Mouse (Mus musculus) ovary, postnatal 14 days (tissue): Measurements from ENCODE around the gene Nfatc2ip.
"Not testable (repeated sequence)": the region's sequence is repeated elsewhere in the genome, so short reads cannot be mapped to it uniquely, and the experiment has no call there.

Experiments
- DNase-seq: peaks from one replicate; pipeline ENCODE4 v3.0.0; 2022; ENCODE audit warnings: low spot score

Nfatc2ip gene

DNA sequence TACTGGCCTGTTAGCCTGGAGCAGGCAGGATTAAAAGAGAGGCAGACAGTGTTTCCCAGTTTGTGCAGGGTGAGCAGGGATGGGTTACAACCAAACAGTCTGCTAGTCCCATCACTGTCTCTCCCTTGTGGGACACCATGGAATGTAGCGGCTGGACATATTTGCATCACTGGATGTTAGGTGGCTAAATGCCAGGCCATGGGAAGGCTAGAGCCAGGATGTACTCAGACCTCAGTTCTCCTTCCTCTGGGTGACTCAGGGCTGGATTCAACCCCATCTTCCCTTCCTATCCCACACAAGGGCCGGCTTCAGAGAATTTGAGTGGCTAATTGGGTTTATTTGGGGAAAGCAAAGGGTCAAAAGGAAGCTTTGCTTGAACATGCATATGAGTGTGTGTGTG is 12.1 kb upstream of the Nfatc2ip start:
- DNase-seq = no peak

GRCm38 (mm10) chr7:126402518-126402917 is 6.0 kb upstream of the Nfatc2ip start:
- not testable (repeated sequence) for DNase-seq

- peak; percentile 67 for DNase-seq
These were observed 3.0 kb upstream of the Nfatc2ip start for GRCm38 (mm10) chr7:126399548-126399947.

- DNase-seq = no peak
These were observed 1.3 kb upstream of the Nfatc2ip start for GRCm38 (mm10) chr7:126397822-126398221.

DNA sequence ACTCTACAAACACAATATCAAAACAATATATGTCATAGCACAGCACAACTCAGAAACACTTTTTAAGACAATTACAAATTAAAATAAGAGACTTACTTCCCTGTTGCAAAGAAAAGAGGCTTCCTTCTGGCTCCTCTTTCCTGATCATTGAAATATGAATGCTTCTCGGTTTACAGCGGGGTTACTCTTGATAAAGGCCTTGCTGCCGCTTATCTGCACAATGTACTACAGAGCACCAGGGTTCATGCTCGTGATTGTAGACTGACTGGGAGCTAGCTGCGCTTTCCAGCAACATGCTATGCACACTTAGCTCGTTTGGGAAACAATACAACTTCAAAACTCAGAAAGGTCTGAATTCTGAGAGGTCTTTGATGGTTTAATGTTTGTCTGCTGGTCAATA is 684 bp upstream of the Nfatc2ip start:
- no peak for DNase-seq

DNA sequence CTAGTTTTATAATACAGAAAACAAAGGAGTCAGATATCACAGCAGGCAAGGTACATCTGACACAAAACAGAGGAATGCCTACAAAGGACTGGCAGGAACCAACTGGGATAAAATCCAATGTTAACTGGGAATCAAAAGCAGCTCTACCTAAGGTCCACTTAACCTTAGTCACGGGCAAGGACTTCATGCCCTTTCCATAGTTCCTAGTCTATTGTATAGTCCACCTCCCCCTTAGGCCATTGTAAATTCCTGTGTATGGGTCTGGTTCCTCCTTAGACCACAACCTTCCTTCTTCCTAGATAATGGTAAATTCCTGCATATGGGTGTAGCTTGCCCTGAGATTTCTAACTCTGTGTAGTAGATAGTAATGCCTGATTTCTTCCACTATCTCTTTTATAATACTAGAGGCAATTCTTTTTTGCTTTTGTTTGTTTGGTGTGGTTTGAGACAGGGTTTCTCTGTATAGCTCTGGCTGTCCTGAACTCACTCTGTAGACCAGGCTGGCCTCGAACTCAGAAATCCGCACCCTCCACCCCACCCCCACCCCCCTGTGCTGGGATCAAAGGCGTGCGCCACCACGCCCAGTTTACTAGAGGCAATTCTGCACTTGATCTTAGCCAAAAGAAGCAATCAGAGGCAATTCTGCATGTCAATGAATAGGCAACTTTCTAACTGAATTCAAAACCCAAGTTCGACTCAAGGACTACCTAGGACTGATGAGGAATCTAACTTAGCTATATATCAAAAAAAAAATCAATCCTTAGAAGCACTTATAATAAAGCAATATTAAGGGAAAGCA is 4.3 kb downstream of the Nfatc2ip start:
- not testable (repeated sequence) for DNase-seq

GRCm38 (mm10) chr7:126388185-126388584 is 8.4 kb downstream of the Nfatc2ip start:
- no peak for DNase-seq

GRCm38 (mm10) chr7:126383565-126383964 is 13.0 kb downstream of the Nfatc2ip start:
- no peak for DNase-seq

- peak; percentile 86 for DNase-seq
These were observed 19.0 kb downstream of the Nfatc2ip start, which contains the start of gene Spns1 for GRCm38 (mm10) chr7:126377278-126378158. Spns1 (minus strand) TSS chr7:126377450.

DNA sequence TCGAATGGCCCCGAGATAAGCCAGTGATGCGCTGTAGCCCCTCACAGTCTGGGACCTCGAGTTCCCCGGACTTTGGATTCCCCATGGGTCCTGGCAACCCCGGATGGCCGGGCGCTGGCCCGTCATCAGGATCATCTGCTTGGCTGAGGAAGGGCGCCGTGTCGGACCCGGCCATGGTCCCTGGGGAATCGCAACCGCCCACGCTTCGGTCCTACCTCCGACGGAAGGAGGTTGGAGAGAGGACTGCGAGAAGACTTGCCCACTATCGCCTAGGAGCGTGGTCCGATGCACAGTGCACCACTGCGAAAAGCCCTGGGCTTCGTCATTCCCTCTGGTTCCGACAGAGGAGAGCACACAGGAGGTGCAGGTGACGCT is 19.6 kb downstream of the Nfatc2ip start:
- no peak for DNase-seq

- DNase-seq = no peak
These were observed 21.5 kb downstream of the Nfatc2ip start for GRCm38 (mm10) chr7:126375012-126375411.

GRCm38 (mm10) chr7:126374526-126374925 is 22.0 kb downstream of the Nfatc2ip start:
- DNase-seq = no peak

DNA sequence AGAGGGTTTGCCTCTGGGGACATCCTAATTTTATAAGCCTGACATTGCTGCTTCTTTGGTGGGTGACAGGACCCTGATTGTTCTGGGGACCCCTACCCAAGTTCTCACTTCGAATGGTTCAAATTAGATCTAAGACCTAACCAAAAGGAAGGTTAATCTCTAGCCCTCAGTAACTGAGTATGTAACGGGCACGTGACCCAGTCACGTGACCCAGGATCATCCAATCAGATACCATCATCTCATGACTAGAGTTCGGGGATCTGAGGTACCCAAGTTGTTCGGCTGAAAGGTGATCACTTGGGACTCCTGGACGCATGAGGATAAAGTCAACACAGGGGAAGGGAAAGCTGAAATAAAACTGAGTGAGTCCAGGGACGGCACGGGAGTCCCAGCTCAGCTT is 23.5 kb downstream of the Nfatc2ip start:
- no peak for DNase-seq

DNA sequence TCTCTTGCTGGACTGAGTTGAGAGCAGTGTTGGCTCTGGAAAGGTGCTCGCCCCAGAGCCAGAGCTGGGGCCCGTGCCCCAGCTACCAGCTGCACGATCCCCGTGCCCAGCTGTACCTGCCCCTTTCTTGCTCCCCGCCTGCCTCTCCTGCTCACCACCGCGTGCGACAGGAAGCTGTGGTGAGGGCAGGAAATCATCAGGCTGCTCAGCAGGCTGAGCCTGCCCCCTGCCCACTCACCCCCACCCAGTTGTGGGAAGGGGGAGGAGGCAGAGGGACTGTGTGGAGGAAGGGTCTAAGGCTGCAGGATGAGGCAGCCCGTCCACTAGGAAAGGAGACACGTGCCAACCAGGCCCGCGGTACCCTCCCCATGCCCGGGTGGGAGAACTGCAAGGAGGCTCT is 27.1 kb downstream of the Nfatc2ip start, which contains the start of gene Lat:
Gene Lat (minus strand): TSS at position 178 of the 400 bp plus-strand sequence.
- DNase-seq = no peak

GRCm38 (mm10) chr7:126368367-126368766 is 28.2 kb downstream of the Nfatc2ip start:
- no peak for DNase-seq

DNA sequence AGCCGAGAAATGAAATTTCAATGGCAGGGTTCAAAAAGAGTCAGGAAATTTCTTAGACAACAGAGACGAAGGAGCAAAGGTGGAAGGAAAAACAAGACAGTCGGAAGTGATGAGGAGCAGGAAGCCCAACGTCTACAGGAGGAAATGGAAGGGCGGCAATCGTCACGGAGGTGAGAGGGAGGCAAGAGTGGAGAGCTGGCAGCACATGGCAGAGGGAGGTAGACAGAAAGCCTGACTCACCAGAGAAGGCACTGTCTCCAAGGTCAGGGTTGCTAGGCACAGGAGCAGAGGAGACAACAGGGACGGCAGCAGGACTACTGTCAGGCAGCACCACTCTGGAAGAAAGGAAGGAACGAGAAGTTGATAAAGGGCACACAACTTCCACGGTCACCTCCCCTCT is 28.9 kb downstream of the Nfatc2ip start:
- no peak for DNase-seq

DNA sequence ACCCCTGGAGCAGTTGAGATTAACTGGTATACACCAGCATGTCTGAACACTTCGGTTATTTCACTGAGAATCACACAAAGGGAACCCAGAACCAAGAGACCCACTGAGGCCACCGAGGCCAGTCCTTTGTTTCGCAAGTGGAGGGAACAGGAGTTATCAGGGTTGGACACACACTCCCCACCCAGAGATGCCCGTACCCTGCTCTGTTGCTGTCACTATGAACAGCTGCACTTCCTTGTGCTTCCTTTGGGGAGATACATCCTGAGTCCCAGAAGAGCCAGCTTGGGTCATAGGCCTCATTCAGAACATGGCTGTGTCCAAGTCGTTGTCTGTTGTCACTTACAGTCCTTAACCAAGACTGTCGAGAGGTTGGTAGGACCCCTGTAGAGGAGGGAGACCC is 33.5 kb downstream of the Nfatc2ip start:
- no peak for DNase-seq

DNA sequence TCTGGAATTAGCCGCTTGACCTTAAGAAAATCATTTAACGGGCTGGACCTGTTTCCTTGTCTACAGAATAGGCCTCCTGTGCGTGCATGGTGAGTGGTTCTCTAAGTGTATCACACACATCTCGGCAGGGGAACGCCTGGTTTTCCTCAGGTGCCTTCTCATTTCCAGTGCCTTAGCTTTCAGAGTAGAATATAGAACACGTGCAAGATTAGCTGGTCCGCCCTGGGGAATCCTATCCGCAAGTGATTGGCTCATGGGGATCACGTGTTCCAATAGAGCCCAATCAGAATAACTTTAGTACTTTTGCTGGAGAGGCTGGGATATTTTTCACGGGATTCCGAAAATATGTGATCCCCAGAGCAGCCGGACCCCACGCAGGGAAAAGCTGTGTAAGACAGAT is 37.5 kb downstream of the Nfatc2ip start:
- no peak for DNase-seq

DNA sequence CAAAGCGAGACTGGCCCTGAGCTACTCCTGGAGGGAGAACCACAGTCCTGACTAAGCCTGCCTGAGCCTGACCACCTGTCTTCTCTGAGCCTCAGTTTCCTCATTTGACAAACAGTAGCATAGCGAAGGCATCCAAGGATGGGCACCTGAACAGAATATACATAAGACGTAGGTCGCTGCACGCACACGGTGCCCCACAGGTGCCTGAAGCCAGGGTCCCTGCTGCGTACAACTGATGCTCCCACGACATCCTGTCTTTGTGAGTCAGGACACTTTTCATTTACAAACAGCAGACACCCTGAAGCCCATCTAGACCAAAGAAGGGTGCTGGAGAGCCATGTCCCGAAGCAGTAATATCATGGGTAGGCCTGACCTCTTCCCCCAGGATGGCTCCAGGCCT is 38.1 kb downstream of the Nfatc2ip start:
- no peak for DNase-seq

- DNase-seq = no peak
These were observed 38.7 kb downstream of the Nfatc2ip start for GRCm38 (mm10) chr7:126357838-126358237.

DNA sequence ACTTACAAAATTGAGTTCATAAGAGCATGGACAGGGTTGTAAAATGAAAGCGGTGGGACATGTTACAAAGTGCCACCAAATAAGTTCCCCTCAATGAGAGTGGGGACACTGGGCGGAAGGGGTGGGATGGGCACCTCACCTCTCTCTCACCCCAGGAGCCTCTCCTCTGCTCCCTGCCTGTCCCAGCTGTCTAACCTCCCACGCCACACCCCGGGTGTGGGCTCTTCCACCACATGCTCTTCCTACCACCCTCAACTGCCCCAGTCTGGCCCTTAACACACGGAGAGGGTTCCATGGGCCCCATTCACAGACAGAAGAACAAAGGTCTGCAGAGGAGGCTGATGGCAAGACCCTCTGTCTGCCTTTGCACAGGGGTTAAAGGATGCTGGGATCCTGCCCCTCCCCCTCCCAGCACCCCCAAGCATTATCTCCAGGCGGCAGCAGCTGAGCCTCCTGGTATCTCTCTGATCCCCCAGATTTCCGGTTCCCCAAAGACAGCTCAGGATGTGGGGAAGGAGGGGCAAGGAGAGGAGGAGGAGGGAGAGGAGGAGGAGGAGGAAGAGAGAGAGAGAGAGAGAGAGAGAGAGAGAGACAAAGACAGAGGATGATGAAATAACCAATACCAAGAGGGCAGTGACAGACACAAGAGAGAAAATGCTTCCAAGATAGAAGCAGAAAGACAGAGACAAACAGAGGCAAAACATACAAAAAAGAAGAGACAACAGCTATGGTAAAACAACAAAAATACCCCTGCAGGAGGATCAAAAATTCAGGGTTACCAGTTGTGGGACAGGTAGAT is 39.5 kb downstream of the Nfatc2ip start:
- DNase-seq = no peak
